Mouse (Mus musculus) heart, postnatal 0 days (tissue): ENCODE results near the gene Tmem185b. TPM values are rescaled to one million over a fixed set of nuclear protein-coding genes. Genes with fewer than 3 reads are reported as not detected.

ENCODE experiments used
- ATAC-seq: fragments of 200-750 bp; cut with Nextera tagmentation; 2 replicates; pipeline ENCODE4 v1.8.0; 2017; ENCODE audit warnings: low read depth, moderate number of reproducible peaks, moderate library complexity; ENCODE audit not compliant: insufficient read depth
- DNase-seq: peaks from one replicate; pipeline ENCODE4 v3.0.0-alpha.2; 2016; ENCODE audit warnings: low spot score
- H3K27ac ChIP-seq: fragments of 300-500 bp; sonication (generic); 2 replicates; pipeline ENCODE4 v1.5.1; 2014; ENCODE audit warnings: low read depth, mild to moderate bottlenecking
- H3K27me3 ChIP-seq: fragments of 300-500 bp; sonication (generic); 2 replicates; pipeline ENCODE4 v1.6.1; 2014; ENCODE audit warnings: low read length, mixed read lengths; ENCODE audit not compliant: control insufficient read depth, insufficient read depth
- H3K36me3 ChIP-seq: fragments of 300-500 bp; sonication (generic); replicated peaks from 2 replicates; pipeline ENCODE4 v1.6.1; 2014; ENCODE audit warnings: low read length, mixed read lengths; ENCODE audit not compliant: control insufficient read depth, insufficient read depth
- H3K4me1 ChIP-seq: fragments of 300-500 bp; sonication (generic); 2 replicates; pipeline ENCODE4 v1.6.1; 2014; ENCODE audit warnings: antibody characterized with exemption; ENCODE audit not compliant: control insufficient read depth, insufficient read depth
- H3K4me2 ChIP-seq: fragments of 300-500 bp; sonication (generic); 2 replicates; pipeline ENCODE4 v1.6.1; 2014; ENCODE audit warnings: low read depth, mild to moderate bottlenecking, low read length, moderate library complexity
- H3K4me3 ChIP-seq: fragments of 300-500 bp; sonication (generic); 2 replicates; pipeline ENCODE4 v1.5.1; 2014; ENCODE audit warnings: low read depth, low read length
- H3K9ac ChIP-seq: fragments of 300-500 bp; sonication (generic); replicated peaks from 2 replicates; pipeline ENCODE4 v1.6.1; 2014; ENCODE audit warnings: low read depth, low read length, mixed read lengths
- H3K9me3 ChIP-seq: fragments of 300-500 bp; sonication (generic); replicated peaks from 2 replicates; pipeline ENCODE4 v1.6.1; 2016; ENCODE audit warnings: low read length; ENCODE audit not compliant: control insufficient read depth
- CTCF ChIP-seq: IDR thresholded peaks from 2 replicates; pipeline ENCODE4 v1.5.1; 2016; ENCODE audit warnings: antibody characterized with exemption, control low read depth, low read depth
- EP300 ChIP-seq: IDR thresholded peaks from 2 replicates; pipeline ENCODE4 v1.6.1; 2016; ENCODE audit warnings: antibody characterized with exemption, low read depth
- WGBS: fragments of 180-500 bp; shearing (Covaris S2); extraction: QIAGEN DNeasy Blood & Tissue Kit; methylation state at CpG from one replicate; pipeline ENCODE4 v1.1.7; 2014; 5-methylcytosine and 5-hydroxymethylcytosine counted together
- polyA plus RNA-seq: library from polyadenylated mRNA; unstranded; fragments of >200 nt; fragmentation: Nextera tagmentation; extraction: Ambion mirVana; gene quantifications from 2 replicates; pipeline ENCODE4 v1.2.1, GENCODE M21; 2015
- total RNA-seq: library from RNA; depleted of rRNA; stranded (reverse); fragments of >200 nt; gene quantifications from 2 replicates; pipeline ENCODE4 v1.2.3, GENCODE M21; 2014; ENCODE audit warnings: low replicate concordance

The Tmem185b gene
- total and polyA plus RNA-seq, 2 experiments from 2014 or later = 20.7 to 28.5 TPM

- no peaks in the 10 kb centered on the region for H3K27me3 ChIP-seq
- H3K9ac ChIP-seq = no peak overlapping the region
- WGBS = 55% methylated on average over 9 of the region's 9 CpGs
- ATAC-seq = peak; percentile 54
- no peak overlapping the region for H3K27ac ChIP-seq
- no peak overlapping the region for H3K4me3 ChIP-seq
- H3K36me3 ChIP-seq = no peaks in the 10 kb centered on the region
- H3K4me2 ChIP-seq = no peak overlapping the region
- H3K4me1 ChIP-seq = peaks cover 7% of the 10 kb centered on the region
- no peak for TF ChIP-seq CTCF
- TF ChIP-seq EP300 = no peak
- DNase-seq = peak; percentile 27
- H3K9me3 ChIP-seq = no peaks in the 10 kb centered on the region
Observed at GRCm38 (mm10) chr1:119540836-119541557, 15.0 kb downstream of the Tmem185b start.

- Histone ChIP-seq H3K27me3 (no peaks in the 10 kb centered on the region), H3K4me1 (peaks cover 7% of the 10 kb centered on the region), H3K9ac (no peak overlapping the region), H3K9me3 (no peaks in the 10 kb centered on the region), H3K4me3 (no peak overlapping the region), H3K4me2 (no peak overlapping the region), H3K36me3 (no peaks in the 10 kb centered on the region), H3K27ac (no peak overlapping the region)
- no peak for DNase-seq
- no peak for ATAC-seq
- 21% methylated on average over 3 of the region's 3 CpGs for WGBS
- TF ChIP-seq EP300 (no peak), CTCF (no peak)
Observed at GRCm38 (mm10) chr1:119541570-119541969, 15.6 kb downstream of the Tmem185b start.

GRCm38 (mm10) chr1:119543316-119543715 lies 17.4 kb downstream of the Tmem185b start:
- Histone ChIP-seq H3K4me2 (no peak overlapping the region), H3K4me3 (no peak overlapping the region), H3K9ac (no peak overlapping the region), H3K27me3 (no peaks in the 10 kb centered on the region), H3K9me3 (no peaks in the 10 kb centered on the region), H3K36me3 (no peaks in the 10 kb centered on the region), H3K27ac (no peak overlapping the region), H3K4me1 (peaks cover 7% of the 10 kb centered on the region)
- 78% methylated on average over 6 of the region's 6 CpGs for WGBS
- TF ChIP-seq CTCF (no peak), EP300 (no peak)
- ATAC-seq = no peak
- DNase-seq = no peak

- DNase-seq (no peak), ATAC-seq (no peak)
- Histone ChIP-seq H3K9me3 (no peaks in the 10 kb centered on the region), H3K36me3 (no peaks in the 10 kb centered on the region), H3K27ac (no peak overlapping the region), H3K4me3 (no peak overlapping the region), H3K27me3 (no peaks in the 10 kb centered on the region), H3K4me1 (peaks cover 7% of the 10 kb centered on the region), H3K9ac (no peak overlapping the region), H3K4me2 (no peak overlapping the region)
- 59% methylated on average over 5 of the region's 5 CpGs for WGBS
- TF ChIP-seq CTCF (no peak), EP300 (no peak)
Observed at GRCm38 (mm10) chr1:119544611-119545155, 18.7 kb downstream of the Tmem185b start.

- H3K9me3 ChIP-seq = no peaks in the 10 kb centered on the region
- ATAC-seq (no peak), DNase-seq (no peak)
- no peak overlapping the region for H3K4me2 ChIP-seq
- H3K9ac ChIP-seq = no peak overlapping the region
- peaks cover 7% of the 10 kb centered on the region for H3K4me1 ChIP-seq
- no peak overlapping the region for H3K4me3 ChIP-seq
- H3K27ac ChIP-seq = no peak overlapping the region
- TF ChIP-seq CTCF (no peak), EP300 (no peak)
- 12% methylated on average over 2 of the region's 2 CpGs for WGBS
- H3K36me3 ChIP-seq = no peaks in the 10 kb centered on the region
- H3K27me3 ChIP-seq = no peaks in the 10 kb centered on the region
Observed at GRCm38 (mm10) chr1:119545164-119545563, 19.2 kb downstream of the Tmem185b start.
